Mouse (Mus musculus) ES-E14 (cell line): ENCODE results near the gene Amz2. TPM values are rescaled to one million over a fixed set of nuclear protein-coding genes. Genes with fewer than 3 reads are reported as not detected.

Experiments
- DNase-seq: peaks from one replicate; pipeline ENCODE4 v3.0.0-alpha.2; 2013; ENCODE audit warnings: low read depth, low spot score
- H3K27ac ChIP-seq: 2 replicates; pipeline ENCODE4 v1.5.1; 2012; ENCODE audit warnings: low read depth, mild to moderate bottlenecking, low read length, moderate library complexity, mixed read lengths; ENCODE audit not compliant: poor library complexity, insufficient read depth, severe bottlenecking
- H3K36me3 ChIP-seq: 2 replicates; pipeline ENCODE4 v1.6.1; 2012; ENCODE audit warnings: mild to moderate bottlenecking, low read length, moderate library complexity, mixed read lengths; ENCODE audit not compliant: control insufficient read depth, poor library complexity, insufficient read depth, severe bottlenecking
- H3K4me1 ChIP-seq, 2 experiments: fragments of 150-350 bp in 1 of 2; sonication (generic) in 1 of 2; 2 replicates each; pipeline ENCODE4 v1.6.1; 2012; ENCODE audit warnings: low read length in 2 of 2, mild to moderate bottlenecking in 1 of 2, mixed read lengths in 1 of 2; ENCODE audit not compliant: control insufficient read depth in 2 of 2, insufficient read depth in 2 of 2, poor library complexity in 1 of 2
- H3K4me3 ChIP-seq, 2 experiments: fragments of 150-350 bp in 1 of 2; sonication (generic) in 1 of 2; 2 replicates each; pipeline ENCODE4 v1.5.1; 2012; ENCODE audit warnings: low read length in 2 of 2, low read depth in 1 of 2, mild to moderate bottlenecking in 1 of 2, mixed read lengths in 1 of 2; ENCODE audit not compliant: insufficient read depth in 1 of 2, poor library complexity in 1 of 2, severe bottlenecking in 1 of 2
- H3K9ac ChIP-seq: 2 replicates; pipeline ENCODE4 v1.6.1; 2012; ENCODE audit warnings: low read depth, mild to moderate bottlenecking, low read length, mixed read lengths; ENCODE audit not compliant: poor library complexity, insufficient read depth, severe bottlenecking
- H3K9me3 ChIP-seq: fragments of 150-350 bp; sonication (generic); 2 replicates; pipeline ENCODE4 v1.6.1; 2012; ENCODE audit warnings: low read depth, mild to moderate bottlenecking, low read length; ENCODE audit not compliant: control insufficient read depth, insufficient read depth
- CHD2 ChIP-seq: IDR thresholded peaks from 2 replicates; pipeline ENCODE4 v1.6.1; 2014; ENCODE audit warnings: mild to moderate bottlenecking, low read depth, low read length, inconsistent platforms
- HCFC1 ChIP-seq: IDR thresholded peaks from 2 replicates; pipeline ENCODE4 v1.6.1; 2012; ENCODE audit warnings: low read length, inconsistent platforms, borderline replicate concordance; ENCODE audit not compliant: insufficient read depth
- MAFK ChIP-seq: IDR thresholded peaks from 2 replicates; pipeline ENCODE4 v1.6.1; 2014; ENCODE audit warnings: mild to moderate bottlenecking, low read depth, low read length, inconsistent platforms; ENCODE audit not compliant: insufficient read depth
- ZC3H11A ChIP-seq: IDR thresholded peaks from 2 replicates; pipeline ENCODE4 v1.6.1; 2012; ENCODE audit warnings: low read depth, mild to moderate bottlenecking, inconsistent platforms, low read length, borderline replicate concordance
- ZNF384 ChIP-seq: IDR thresholded peaks from 2 replicates; pipeline ENCODE4 v1.6.1; 2012; ENCODE audit warnings: low read depth, low read length, inconsistent platforms
- in situ Hi-C, 2 experiments: fragments of 600-800 bp; cut with MboI; formaldehyde crosslinking; loops; one replicate each; pipeline ENCODE4 v1.15.1; 2025; ENCODE audit warnings: low sequenced_read_pairs in 2 of 2, inconsistent platforms in 1 of 2; ENCODE audit not compliant: unreplicated experiment in 2 of 2
- total RNA-seq: library from RNA; depleted of rRNA; stranded (reverse); fragments of 300-350 nt; gene quantifications from 2 replicates; pipeline ENCODE4 v1.2.3, GENCODE M21; 2012; rRNA removed

Gene Amz2
- total RNA-seq, result 14.1 and 20.1 TPM in 2 replicates

DNA sequence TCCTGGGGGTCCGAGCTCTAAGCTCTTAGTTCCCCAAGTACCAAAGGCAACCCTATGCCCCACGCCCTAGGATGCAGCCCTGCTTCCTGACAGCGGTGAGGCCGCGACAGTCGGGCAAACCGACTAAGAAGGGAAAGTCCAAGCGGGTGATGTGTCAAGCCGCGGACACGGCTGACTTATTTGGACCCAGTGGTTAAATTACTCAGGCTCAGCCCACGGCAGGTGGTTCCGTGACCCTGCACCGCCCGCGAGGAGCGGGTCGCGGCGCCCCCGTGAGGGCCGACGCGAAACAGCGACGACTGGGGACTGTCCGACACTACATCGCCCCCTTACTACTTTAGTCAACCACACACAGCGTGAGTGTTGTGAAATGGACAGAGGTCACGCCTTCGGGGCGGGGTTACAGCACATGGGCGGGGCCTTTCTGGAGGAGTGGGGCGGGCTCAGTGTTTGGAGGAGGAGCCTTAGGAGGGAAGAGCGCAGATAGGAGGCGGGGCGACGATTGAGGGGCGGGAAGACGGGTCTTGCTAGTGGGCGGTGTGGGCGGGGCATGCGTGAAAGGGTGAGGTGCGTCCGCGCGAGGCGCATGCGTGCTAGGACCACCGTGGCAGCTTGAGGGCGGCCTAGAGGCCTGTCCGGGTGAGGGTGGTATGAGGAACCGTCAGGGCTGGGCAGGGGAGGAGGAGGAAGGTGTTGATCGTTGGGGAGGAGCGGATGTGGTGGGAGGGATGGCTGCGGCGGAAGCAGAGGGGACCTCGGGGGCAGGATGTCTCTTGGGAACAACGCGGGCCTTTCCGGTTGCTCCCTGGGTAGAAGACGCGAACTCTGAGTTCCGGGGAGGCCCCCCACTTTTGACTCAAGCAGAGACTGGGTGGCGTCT is at the start of gene Amz2:
Gene Amz2 (plus strand): TSS at position 555 of the 880 bp plus-strand sequence.
- TF ChIP-seq MAFK (no peak), HCFC1 (peak; percentile 63; the same call in 1 of the 2 replicates), ZC3H11A (no peak; the same call in 1 of the 2 replicates)
- peak within 1 kb of the TSS; percentile 49 for H3K27ac ChIP-seq
- DNase-seq, result peak; percentile 99
- in situ Hi-C loops, result loop anchor here in 1 of 2 experiments (25.0 kb wide), 1 partner anchor 437 kb away; no protein-coding TSS in a partner anchor
- H3K9me3 ChIP-seq, result no peaks in the 10 kb centered on the region
- H3K4me3 ChIP-seq, result peak within 1 kb of the TSS; percentile 71 to 91
- H3K36me3 ChIP-seq, result peaks cover 12% of the 10 kb centered on the region; the same call in 1 of the 2 replicates
- H3K4me1 ChIP-seq, result peaks cover 1 to 2% of the 10 kb centered on the region in 2 experiments; a peak in 1 of 4 replicates
- H3K9ac ChIP-seq, result peak within 1 kb of the TSS; percentile 90

DNA sequence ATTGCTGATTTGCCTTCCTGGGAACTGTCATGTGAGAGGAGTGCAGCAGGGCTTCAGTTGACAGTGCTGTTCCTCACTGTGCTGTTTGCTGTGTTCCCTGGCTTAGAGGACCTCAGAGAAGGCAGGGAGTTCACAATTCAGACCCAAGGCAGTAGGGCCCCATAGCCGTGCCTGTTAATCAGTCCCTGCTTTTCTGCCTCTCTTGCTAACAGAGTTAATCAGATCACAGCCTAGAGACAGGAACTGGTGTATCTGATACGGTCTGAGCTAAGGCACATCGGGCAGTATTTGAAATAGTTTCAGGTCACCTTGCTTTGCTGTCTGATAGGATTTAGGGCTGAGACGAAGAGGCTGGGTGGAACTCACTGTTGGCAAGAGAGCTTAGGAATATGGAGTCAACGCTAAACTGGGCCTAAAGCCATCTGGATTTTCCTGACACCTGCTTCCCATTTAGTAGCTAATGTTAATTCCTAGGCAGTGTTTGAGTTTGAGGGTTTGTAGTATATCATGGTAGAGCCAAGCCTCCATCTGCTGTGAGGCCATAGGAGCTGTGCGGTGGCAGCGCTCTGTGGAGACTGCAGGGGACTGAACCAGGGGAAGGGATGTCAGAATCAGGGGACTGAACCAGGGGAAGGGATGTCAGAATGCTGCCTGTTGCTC is 49.1 kb upstream of the Amz2 start:
- in situ Hi-C loops, result no loop called here
- no peak for DNase-seq
- H3K27ac ChIP-seq, result no peak overlapping the region

DNA sequence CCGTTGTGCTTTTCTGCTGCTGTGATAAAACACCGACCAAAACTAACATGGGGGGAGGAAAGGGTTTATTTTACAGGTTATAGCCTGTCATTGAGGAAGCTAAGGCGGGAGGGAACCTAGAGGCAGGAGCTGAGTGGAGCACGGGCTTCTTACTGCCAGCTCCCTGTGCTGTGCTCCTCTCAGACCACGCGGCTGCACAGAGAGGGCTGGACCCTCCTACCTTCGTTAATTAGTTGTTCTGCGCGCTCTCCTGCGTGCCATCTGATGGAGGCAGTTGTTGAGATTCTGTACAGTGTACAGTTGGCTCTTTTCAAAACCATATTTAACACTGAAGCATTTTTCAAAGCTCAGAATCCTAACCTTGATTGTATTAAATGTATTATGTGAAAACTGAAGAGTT is 48.3 kb upstream of the Amz2 start:
- no peaks in the 10 kb centered on the region for H3K9me3 ChIP-seq
- H3K4me3 ChIP-seq, result no peak overlapping the region
- peak overlapping the region; percentile 14; the same call in 1 of the 2 replicates for H3K9ac ChIP-seq
- in situ Hi-C loops, result no loop called here
- peaks cover 3 to 12% of the 10 kb centered on the region in 2 experiments; a peak in 2 of 4 replicates for H3K4me1 ChIP-seq
- no peak for TF ChIP-seq MAFK
- no peak for TF ChIP-seq HCFC1
- no peak for TF ChIP-seq ZC3H11A
- no peak for TF ChIP-seq ZNF384
- H3K36me3 ChIP-seq, result peaks cover 3% of the 10 kb centered on the region; the same call in 1 of the 2 replicates
- no peak overlapping the region for H3K27ac ChIP-seq
- no peak for DNase-seq

More for the DNA sequence above, 49.1 kb upstream of the Amz2 start:
- Histone ChIP-seq H3K4me1 (peaks cover 3 to 12% of the 10 kb centered on the region in 2 experiments; a peak in 2 of 4 replicates), H3K9me3 (no peaks in the 10 kb centered on the region), H3K4me3 (no peak overlapping the region), H3K9ac (no peak overlapping the region), H3K36me3 (peaks cover 3% of the 10 kb centered on the region; the same call in 1 of the 2 replicates)
- TF ChIP-seq HCFC1, result no peak
- no peak for TF ChIP-seq ZNF384
- no peak for TF ChIP-seq MAFK
- no peak for TF ChIP-seq CHD2
- TF ChIP-seq ZC3H11A, result no peak

DNA sequence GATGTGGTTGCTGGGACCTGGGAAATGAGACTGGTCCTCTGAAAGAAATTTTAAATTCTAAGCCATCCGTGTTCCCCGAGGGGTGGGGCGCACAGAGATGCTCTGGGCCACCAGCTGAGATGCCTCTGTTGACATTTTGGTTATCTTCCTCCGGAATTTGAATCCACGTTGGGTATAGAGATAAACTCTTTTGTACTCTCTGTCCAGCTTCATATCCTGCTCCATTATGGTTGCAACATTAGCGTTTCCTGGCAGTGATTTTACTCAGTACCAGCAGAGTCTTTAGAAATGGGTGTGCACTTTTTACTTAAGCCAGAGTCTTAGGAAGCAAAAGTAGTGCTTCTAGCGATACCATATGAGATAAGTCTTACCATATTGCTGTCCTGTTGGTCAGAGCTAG is 47.7 kb upstream of the Amz2 start:
- peaks cover 0 to 9% of the 10 kb centered on the region in 2 experiments; a peak in 2 of 4 replicates for H3K4me1 ChIP-seq
- H3K36me3 ChIP-seq, result peaks cover 2% of the 10 kb centered on the region; the same call in 1 of the 2 replicates
- no peak for DNase-seq
- no peak overlapping the region for H3K9ac ChIP-seq
- no peaks in the 10 kb centered on the region for H3K9me3 ChIP-seq
- no peak for TF ChIP-seq CHD2
- TF ChIP-seq ZC3H11A, result no peak
- TF ChIP-seq HCFC1, result no peak
- TF ChIP-seq ZNF384, result no peak
- no peak for TF ChIP-seq MAFK
- in situ Hi-C loops, result no loop called here
- H3K4me3 ChIP-seq, result no peak overlapping the region
- no peak overlapping the region for H3K27ac ChIP-seq
